Mouse (Mus musculus) megakaryocyte, adult 5-6 weeks (primary cell): ENCODE measurements around the gene Trim43b. TPM values are rescaled to one million over a fixed set of nuclear protein-coding genes. Genes with fewer than 3 reads are reported as not detected.
A peak's percentile ranks its signal among the peaks of the same experiment; 100 is the strongest.
"Not testable (repeated sequence)": the region's sequence is repeated elsewhere in the genome, so short reads cannot be mapped to it uniquely, and the experiment has no call there.

ENCODE experiments used
- ATAC-seq: 2 replicates; pipeline ENCODE4 v1.8.0; 2016; ENCODE audit warnings: mild to moderate bottlenecking, inconsistent platforms; ENCODE audit not compliant: poor library complexity, severe bottlenecking
- total RNA-seq, 2 experiments: library from RNA; stranded (forward) in 1 of 2; stranded (reverse) in 1 of 2; fragments of 153-499, 151-499 nt in 1 of 2; fragments of 221-1000, 200-1000 nt in 1 of 2; gene quantifications; 2 replicates each; pipeline versions ENCODE4 v1.2.3 to v1.2.4; 2015 to 2017

Gene Trim43b
- not detected in 2 replicates for total RNA-seq (2015)
- not detected in 2 replicates for total RNA-seq (2017)

DNA sequence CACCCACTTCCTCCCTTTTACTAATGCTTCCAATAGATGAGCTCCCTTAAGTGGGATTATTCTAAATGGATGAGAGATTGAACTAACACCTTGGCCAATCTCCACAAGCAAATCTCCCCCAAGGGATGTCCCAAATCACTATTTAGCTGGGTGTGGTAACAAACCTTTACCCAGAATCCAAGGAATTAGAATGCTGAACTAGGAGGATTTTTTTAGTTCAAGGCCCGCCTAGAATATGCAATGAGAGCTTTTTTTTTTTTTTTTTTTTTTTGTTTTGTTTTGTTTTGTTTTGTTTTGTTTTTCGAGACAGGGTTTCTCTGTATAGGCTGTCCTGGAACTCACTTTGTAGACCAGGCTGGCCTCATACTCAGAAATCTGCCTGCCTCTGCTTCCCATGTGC, at the start of gene Trim43b:
Gene Trim43b (minus strand): TSS at position 101 of the 400 bp plus-strand sequence.
- ATAC-seq = not testable (repeated sequence)

DNA sequence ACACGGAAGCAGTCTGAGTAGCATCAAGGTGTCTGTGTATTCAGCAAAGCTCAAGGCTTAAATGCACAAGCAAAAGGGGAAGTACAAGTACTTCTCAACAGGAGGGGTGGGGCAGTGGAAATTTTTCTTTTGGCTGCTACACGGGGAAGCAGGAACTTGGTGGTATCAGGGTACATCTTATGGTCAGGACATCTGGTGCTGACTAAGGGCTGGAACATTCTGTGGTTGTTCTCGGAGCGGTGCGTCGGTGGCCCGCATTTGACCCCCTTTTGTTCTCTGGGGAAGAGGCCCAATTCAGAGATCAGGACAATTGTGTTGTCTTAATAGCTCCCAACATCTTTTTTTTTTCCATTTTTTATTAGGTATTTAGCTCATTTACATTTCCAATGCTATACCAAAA, 11.9 kb upstream of the Trim43b start:
- not testable (repeated sequence) for ATAC-seq

GRCm38 (mm10) chr9:89086746-89087145, 5.9 kb downstream of the Trim43b start:
- ATAC-seq = not testable (repeated sequence)

DNA sequence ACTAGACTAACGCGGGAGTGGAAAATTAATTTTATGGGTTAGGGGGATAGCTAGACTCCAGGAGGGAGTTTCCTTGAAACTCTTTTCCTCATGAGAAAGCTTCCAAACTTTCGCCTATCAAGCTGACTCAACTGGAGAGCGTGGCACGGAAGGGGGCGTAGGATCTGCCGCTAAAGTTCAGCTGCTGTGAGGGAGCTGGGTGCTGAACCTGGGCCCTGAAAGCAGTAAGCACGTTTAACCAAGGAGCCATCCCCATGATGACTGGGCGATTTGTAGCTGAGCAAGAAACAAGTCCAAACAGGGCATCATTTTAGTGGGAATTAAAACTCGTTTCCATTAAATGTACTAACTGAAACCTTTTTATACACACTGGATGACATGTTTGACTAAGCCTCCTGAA, 13.0 kb downstream of the Trim43b start:
- not testable (repeated sequence) for ATAC-seq

GRCm38 (mm10) chr9:89076508-89076907, 16.1 kb downstream of the Trim43b start:
- peak; percentile 89 for ATAC-seq

GRCm38 (mm10) chr9:89067143-89067501, 25.5 kb downstream of the Trim43b start:
- peak; percentile 5; the same call in 1 of the 2 replicates for ATAC-seq

DNA sequence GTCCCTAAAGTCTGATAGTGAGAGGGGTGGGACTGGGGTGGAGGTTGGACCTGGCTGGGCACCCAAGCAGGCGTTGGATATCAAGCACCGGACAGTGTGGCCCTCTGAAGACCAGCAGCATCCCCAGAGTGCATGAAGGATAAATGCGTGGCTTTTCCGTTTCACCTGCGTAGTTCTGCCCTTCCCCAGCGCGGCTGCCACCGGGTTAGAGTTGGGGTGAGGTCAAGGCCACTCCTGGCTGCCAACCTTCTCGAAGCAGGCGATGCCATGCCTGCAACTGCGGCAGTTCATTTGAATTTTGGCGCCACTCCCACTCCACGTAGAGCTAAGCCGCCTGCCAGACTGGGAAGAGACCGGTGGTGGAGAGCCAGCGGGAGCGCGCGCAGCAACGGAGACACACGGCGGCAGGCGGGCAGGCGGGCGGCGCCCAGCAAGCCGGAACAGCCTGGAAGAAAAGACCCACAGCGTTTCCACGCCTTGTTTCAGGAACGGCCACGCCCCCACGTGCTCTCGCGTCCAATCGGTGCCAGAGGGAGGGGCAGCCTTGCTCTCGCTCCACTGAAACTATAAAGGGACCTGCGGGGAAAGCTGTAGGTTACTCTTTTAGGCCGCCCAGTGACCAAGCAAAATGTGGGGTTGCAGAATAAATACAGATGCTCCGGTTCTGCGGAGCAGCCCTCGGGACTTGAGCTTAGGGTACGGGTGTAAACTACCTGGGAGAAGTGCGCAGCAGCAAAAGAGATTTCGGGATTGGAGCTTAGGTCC, 26.1 kb downstream of the Trim43b start:
- peak; percentile 100 for ATAC-seq

Other genes with a start within 250 kb of the Trim43b start
- gene Bcl2a1a, start 135.9 kb downstream of the Trim43b start, total RNA-seq (2015) = 1.2 and 5.6 TPM in 2 replicates
- gene Bcl2a1a, start 135.9 kb downstream of the Trim43b start, total RNA-seq (2017) = 1.4 and 3.7 TPM in 2 replicates
- gene Bcl2a1b, start 106.4 kb upstream of the Trim43b start, total RNA-seq (2015) = 5.4 TPM in 2 replicates
- 7.6 and 9.9 TPM in 2 replicates for gene Bcl2a1b, start 106.4 kb upstream of the Trim43b start, total RNA-seq (2017)
- 2.2 TPM in 1 of 2 replicates, not detected in the other for gene Gm29094, start 106.5 kb upstream of the Trim43b start, total RNA-seq (2015)
- gene Gm29094, start 106.5 kb upstream of the Trim43b start, total RNA-seq (2017) = 3.3 TPM in 1 of 2 replicates, not detected in the other
- gene Mthfs, start 117.8 kb upstream of the Trim43b start, total RNA-seq (2015) = 38.1 and 42.4 TPM in 2 replicates
- gene Mthfs, start 117.8 kb upstream of the Trim43b start, total RNA-seq (2017) = 19.1 and 23.7 TPM in 2 replicates